ENCODE assay signal across 13 mouse cellular contexts in the genomic region with DNA sequence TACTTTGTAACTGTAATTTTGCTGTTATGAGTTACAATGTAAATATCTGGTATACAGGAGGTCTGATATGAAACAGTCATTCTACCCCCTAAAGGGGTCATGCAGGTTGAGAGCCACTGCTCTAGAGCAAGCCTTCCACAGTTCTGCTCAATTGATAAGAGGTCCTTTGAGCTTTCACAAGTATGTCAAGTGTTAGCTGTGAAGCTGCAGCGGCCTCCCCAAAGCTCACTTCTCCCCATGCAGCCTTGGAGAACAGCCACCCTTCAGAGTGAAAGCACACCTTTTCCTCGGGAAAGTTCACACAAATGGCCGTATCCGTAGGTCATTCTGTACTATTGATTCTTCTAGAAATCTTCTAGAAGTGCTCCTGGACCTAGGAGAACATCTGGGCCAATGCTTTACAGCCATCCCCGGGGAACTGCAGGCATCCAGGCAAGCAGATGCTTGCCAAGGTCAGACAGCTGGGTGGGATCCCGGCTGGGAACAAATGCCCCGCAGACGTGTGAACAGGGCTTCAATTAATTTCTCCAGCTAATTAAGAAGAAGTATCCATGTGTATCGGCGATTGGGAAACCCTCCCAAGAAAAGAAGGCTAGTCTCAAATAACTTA. TPM values are rescaled to one million over a fixed set of nuclear protein-coding genes. Genes with fewer than 3 reads are reported as not detected.
DNase-seq lines count a peak whose midpoint lies in the region; ATAC-seq and TF ChIP-seq lines count a peak whose summit lies in the region.
"Had no signal": no experiment of that assay in that cellular context is flagged by ENCODE, and none has a peak within 500 bp of the region (broad histone marks: within the 10 kb centered on the region; RNA-seq: fewer than 3 reads in every experiment).

No protein-coding gene starts in this region.

- H3K4me3 ChIP-seq in heart, adult 2 months = peak overlapping the region; percentile 5; the same call in 1 of the 2 replicates
- no peak overlapping the region for H3K4me3 ChIP-seq in heart, embryonic 11.5 days (ENCODE audit: low read depth, low read length)
- peak overlapping the region; percentile 36 for H3K4me3 ChIP-seq in lung, adult 2 months (replicated peaks; ENCODE audit: extremely low read depth, low read depth, low read length)
- H3K4me3 ChIP-seq in forebrain, embryonic 16.5 days (replicated peaks; ENCODE audit: low read length) = peak overlapping the region; percentile 95; the same call in 1 of the 2 replicates
- H3K4me3 ChIP-seq in midbrain, postnatal 0 days (ENCODE audit: low read depth, low read length) = no peak overlapping the region

- H3K27ac ChIP-seq in heart, adult 2 months = peak overlapping the region; percentile 97
- H3K27ac ChIP-seq in heart, embryonic 11.5 days (ENCODE audit: low read depth, low read length) = no peak overlapping the region
- H3K27ac ChIP-seq in forebrain, embryonic 16.5 days (ENCODE audit: low read length) = no peak overlapping the region
- H3K27ac ChIP-seq in midbrain, postnatal 0 days (ENCODE audit: low read depth, low read length) = no peak overlapping the region

- TF ChIP-seq EP300 in heart, adult 2 months (IDR thresholded peaks at IDR 0.05; ENCODE audit: insufficient read depth, low read depth, low read length) = no peak

- no peaks in the 10 kb centered on the region for H3K36me3 ChIP-seq in heart, adult 2 months (ENCODE audit: control insufficient read depth, insufficient read depth, low read length)
- H3K36me3 ChIP-seq in heart, embryonic 11.5 days (ENCODE audit: control insufficient read depth, insufficient read depth, low read length) = no peaks in the 10 kb centered on the region
- H3K36me3 ChIP-seq in forebrain, embryonic 16.5 days (ENCODE audit: control insufficient read depth, insufficient read depth) = no peaks in the 10 kb centered on the region
- 0 out of 2 replicates have a peak, but pooled peaks cover 4% of the 10 kb centered on the region for H3K36me3 ChIP-seq in midbrain, postnatal 0 days (ENCODE audit: insufficient read depth, low read length)

- peaks cover 2% of the 10 kb centered on the region for H3K79me2 ChIP-seq in heart, adult 2 months (replicated peaks; ENCODE audit: control insufficient read depth, insufficient read depth, low read length)

- no peak for TF ChIP-seq CTCF in heart, adult 2 months (IDR thresholded peaks at IDR 0.05)
- TF ChIP-seq CTCF in lung, adult 2 months (IDR thresholded peaks at IDR 0.05; ENCODE audit: insufficient read depth, low read length) = no peak
- no peak for TF ChIP-seq CTCF in midbrain, postnatal 0 days (IDR thresholded peaks at IDR 0.05)

- intact Hi-C loops in heart, adult 2 months (cut with DNase I) = loop anchor here (10.0 kb wide), 1 partner anchor 1317 kb away; a partner anchor contains a TSS

- H3K9ac ChIP-seq in heart, adult 2 months (ENCODE audit: low read depth, low read length) = no peak overlapping the region
- H3K9ac ChIP-seq in heart, embryonic 11.5 days (ENCODE audit: low read depth, low read length) = no peak overlapping the region
- H3K9ac ChIP-seq in forebrain, embryonic 16.5 days (replicated peaks; ENCODE audit: low read depth, low read length) = 0 out of 2 replicates have a peak overlapping the region, but pooled peaks have one; percentile 13
- H3K9ac ChIP-seq in midbrain, postnatal 0 days (replicated peaks; ENCODE audit: low read length, poor library complexity, severe bottlenecking) = no peak overlapping the region

- ATAC-seq in heart, embryonic 11.5 days (replicated peaks; ENCODE audit: insufficient number of reproducible peaks, low FRiP score, low TSS enrichment) = no peak
- ATAC-seq in forebrain, embryonic 16.5 days = no peak
- no peak for ATAC-seq in midbrain, postnatal 0 days (ENCODE audit: low FRiP score)
- ATAC-seq: Patski had no signal

- H3K27me3 ChIP-seq in heart, adult 2 months (ENCODE audit: control insufficient read depth, insufficient read depth, low read length) = no peaks in the 10 kb centered on the region
- no peaks in the 10 kb centered on the region for H3K27me3 ChIP-seq in heart, embryonic 11.5 days (ENCODE audit: control insufficient read depth, insufficient read depth, low read length)
- H3K27me3 ChIP-seq in forebrain, embryonic 16.5 days (replicated peaks; ENCODE audit: control insufficient read depth, insufficient read depth, low read length) = no peaks in the 10 kb centered on the region
- H3K27me3 ChIP-seq in midbrain, postnatal 0 days (ENCODE audit: insufficient read depth, low read length) = no peaks in the 10 kb centered on the region
- H3K27me3 ChIP-seq: Patski had no signal

- peak in 1 of 2 experiments; percentile 37 for DNase-seq in heart, adult 2 months
- no peak for DNase-seq in lung, adult 2 months
- DNase-seq in lung, adult 18-20 months = no peak
- DNase-seq in midbrain, postnatal 0 days (ENCODE audit: low spot score) = no peak
- DNase-seq in spleen, postnatal 36 days (ENCODE audit: low spot score in 2 of 2) = no peak
- DNase-seq in cerebellum, postnatal 14 days = no peak
- DNase-seq: embryo, embryonic 11 days; right cerebral cortex, postnatal 25 days; thymus, adult 18-20 months had no signal

- no peak for TF ChIP-seq POLR2A in heart, adult 2 months (IDR thresholded peaks at IDR 0.05; ENCODE audit: insufficient read depth, low read depth, low read length)
- TF ChIP-seq POLR2A in lung, adult 2 months (IDR thresholded peaks at IDR 0.05; ENCODE audit: borderline replicate concordance, extremely low read depth, low read depth, low read length) = no peak

- WGBS in heart, adult 2 months = 24% methylated on average over 10 of the region's 10 CpGs
- WGBS in heart, embryonic 11.5 days (ENCODE audit: insufficient replicate concordance) = 57% methylated on average over 10 of the region's 10 CpGs
- WGBS in lung, adult 2 months = 25% methylated on average over 10 of the region's 10 CpGs
- 49% methylated on average over 10 of the region's 10 CpGs for WGBS in forebrain, embryonic 16.5 days
- WGBS in midbrain, postnatal 0 days = 73% methylated on average over 10 of the region's 10 CpGs

- H3K4me2 ChIP-seq in heart, embryonic 11.5 days = no peak overlapping the region
- peak overlapping the region; percentile 85 for H3K4me2 ChIP-seq in forebrain, embryonic 16.5 days (ENCODE audit: low read length)
- H3K4me2 ChIP-seq in midbrain, postnatal 0 days (ENCODE audit: low read depth, low read length, poor library complexity, severe bottlenecking) = peak overlapping the region; percentile 92

- peaks cover 20% of the 10 kb centered on the region for H3K4me1 ChIP-seq in heart, adult 2 months (ENCODE audit: control insufficient read depth, insufficient read depth, low read length)
- H3K4me1 ChIP-seq in heart, embryonic 11.5 days (ENCODE audit: control insufficient read depth, insufficient read depth, low read length) = peaks cover 24% of the 10 kb centered on the region
- H3K4me1 ChIP-seq in lung, adult 2 months (ENCODE audit: control insufficient read depth, insufficient read depth, low read length) = peaks cover 20% of the 10 kb centered on the region
- peaks cover 40% of the 10 kb centered on the region for H3K4me1 ChIP-seq in forebrain, embryonic 16.5 days (replicated peaks; ENCODE audit: control insufficient read depth, insufficient read depth, low read length)
- peaks cover 15% of the 10 kb centered on the region for H3K4me1 ChIP-seq in midbrain, postnatal 0 days (ENCODE audit: insufficient read depth, low read length)

- no peaks in the 10 kb centered on the region for H3K9me3 ChIP-seq in heart, embryonic 11.5 days (replicated peaks; ENCODE audit: control insufficient read depth, low read length)
- H3K9me3 ChIP-seq in forebrain, embryonic 16.5 days (ENCODE audit: control insufficient read depth, low read length) = no peaks in the 10 kb centered on the region
- H3K9me3 ChIP-seq in midbrain, postnatal 0 days (ENCODE audit: low read length) = no peaks in the 10 kb centered on the region

RNA-seq across cellular contexts. Expression of a gene that starts 3.1 kb away (rescaled TPM):
- 10 to 100 TPM; 12.7 to 13.4 TPM for total RNA-seq in heart, adult 2 months (2021)
- 11.5 and 17.2 TPM in 2 replicates for polyA plus RNA-seq in heart, adult 2 months (2012; rRNA removed)
- 4.6 and 7.4 TPM in 2 replicates for polyA plus RNA-seq in heart, embryonic 11.5 days (2014; fragmentation: Nextera tagmentation; extraction: Ambion mirVana)
- 76.2 and 128 TPM in 2 replicates for polyA plus RNA-seq in lung, adult 2 months (2012; rRNA removed)
- 38.2 and 38.9 TPM in 2 replicates for polyA plus RNA-seq in forebrain, embryonic 16.5 days (2015; fragmentation: Nextera tagmentation; extraction: Ambion mirVana)
- total RNA-seq in midbrain, postnatal 0 days (2014; rRNA removed) = 32.0 TPM in 2 replicates
- 20.3 and 22.0 TPM in 2 replicates for polyA plus RNA-seq in midbrain, postnatal 0 days (2015; fragmentation: Nextera tagmentation; extraction: Ambion mirVana)
- polyA plus RNA-seq: C2C12 had no signal

RNA-seq across cellular contexts. Expression of a gene that starts 44.3 kb away (rescaled TPM):
- 10 to 100 TPM in 1 of 2 experiments, 1 to 10 TPM in 1; 7.4 to 14.4 TPM for total RNA-seq in heart, adult 2 months (2021)
- 6.9 and 8.2 TPM in 2 replicates for polyA plus RNA-seq in heart, adult 2 months (2012; rRNA removed)
- polyA plus RNA-seq in heart, embryonic 11.5 days (2014; fragmentation: Nextera tagmentation; extraction: Ambion mirVana) = 0.13 and 0.20 TPM in 2 replicates
- 1.4 and 1.8 TPM in 2 replicates for polyA plus RNA-seq in lung, adult 2 months (2012; rRNA removed)
- 0.36 and 0.56 TPM in 2 replicates for polyA plus RNA-seq in forebrain, embryonic 16.5 days (2015; fragmentation: Nextera tagmentation; extraction: Ambion mirVana)
- total RNA-seq in midbrain, postnatal 0 days (2014; rRNA removed) = 1.1 and 1.3 TPM in 2 replicates
- polyA plus RNA-seq in midbrain, postnatal 0 days (2015; fragmentation: Nextera tagmentation; extraction: Ambion mirVana) = 0.95 and 0.98 TPM in 2 replicates
- polyA plus RNA-seq: C2C12 had no signal

RNA-seq across cellular contexts. Expression of a gene that starts 57.1 kb away (rescaled TPM):
- total RNA-seq in heart, adult 2 months (2021) = 1 to 10 TPM; 4.2 to 4.5 TPM
- polyA plus RNA-seq in heart, adult 2 months (2012; rRNA removed) = 3.8 and 6.6 TPM in 2 replicates
- polyA plus RNA-seq in heart, embryonic 11.5 days (2014; fragmentation: Nextera tagmentation; extraction: Ambion mirVana) = 9.1 and 9.3 TPM in 2 replicates
- polyA plus RNA-seq in lung, adult 2 months (2012; rRNA removed) = 9.8 and 10.7 TPM in 2 replicates
- 12.4 and 16.6 TPM in 2 replicates for polyA plus RNA-seq in forebrain, embryonic 16.5 days (2015; fragmentation: Nextera tagmentation; extraction: Ambion mirVana)
- 25.2 and 29.5 TPM in 2 replicates for total RNA-seq in midbrain, postnatal 0 days (2014; rRNA removed)
- 21.2 and 21.8 TPM in 2 replicates for polyA plus RNA-seq in midbrain, postnatal 0 days (2015; fragmentation: Nextera tagmentation; extraction: Ambion mirVana)

Comparison
In these comparisons a context has a peak if more than half of its experiments do, and no peak if none do; other contexts are left out.
1. H3K4me3 ChIP-seq: peak in heart, adult 2 months (single experiment), lung, adult 2 months (single experiment) and forebrain, embryonic 16.5 days (single experiment); none in heart, embryonic 11.5 days (single experiment) and midbrain, postnatal 0 days (single experiment).